Mouse (Mus musculus): ENCODE results near the gene Cend1.
A peak's percentile ranks its signal among the peaks of the same experiment; 100 is the strongest.

The Cend1 gene

DNA sequence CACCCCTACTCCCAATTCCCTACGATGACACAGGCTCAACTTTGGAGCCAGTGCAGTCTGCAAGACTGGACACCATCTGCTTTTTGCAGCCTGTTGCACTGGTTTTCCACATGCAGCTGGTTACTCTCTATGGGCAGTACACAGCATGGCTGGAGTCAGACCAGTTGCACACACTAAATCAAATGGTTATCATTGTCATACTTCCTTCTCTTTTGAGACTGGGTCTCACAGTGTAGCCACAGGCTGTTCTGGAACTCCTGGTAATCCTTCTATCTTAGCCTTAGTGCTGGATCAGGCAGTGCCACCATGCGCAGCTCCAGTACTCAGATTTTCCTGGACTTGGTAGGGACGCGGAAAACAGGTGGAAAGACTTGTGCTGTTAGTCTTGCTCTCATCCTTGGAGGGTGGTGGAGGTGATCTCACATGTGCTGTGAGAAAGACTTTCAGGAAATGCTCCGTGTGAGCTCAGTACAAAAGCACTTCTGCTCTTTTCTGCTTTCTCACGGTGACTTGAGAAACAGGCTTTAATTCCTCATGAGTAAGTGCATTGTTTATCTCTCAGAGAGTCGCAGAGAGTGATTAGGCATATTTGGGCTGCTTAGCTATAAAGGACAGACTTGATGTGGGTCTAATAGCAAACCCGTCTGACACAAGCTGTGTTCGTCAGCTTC lies 36.6 kb downstream of the Cend1 start:
- no peak for DNase-seq (ENCODE audit: low spot score)

DNA sequence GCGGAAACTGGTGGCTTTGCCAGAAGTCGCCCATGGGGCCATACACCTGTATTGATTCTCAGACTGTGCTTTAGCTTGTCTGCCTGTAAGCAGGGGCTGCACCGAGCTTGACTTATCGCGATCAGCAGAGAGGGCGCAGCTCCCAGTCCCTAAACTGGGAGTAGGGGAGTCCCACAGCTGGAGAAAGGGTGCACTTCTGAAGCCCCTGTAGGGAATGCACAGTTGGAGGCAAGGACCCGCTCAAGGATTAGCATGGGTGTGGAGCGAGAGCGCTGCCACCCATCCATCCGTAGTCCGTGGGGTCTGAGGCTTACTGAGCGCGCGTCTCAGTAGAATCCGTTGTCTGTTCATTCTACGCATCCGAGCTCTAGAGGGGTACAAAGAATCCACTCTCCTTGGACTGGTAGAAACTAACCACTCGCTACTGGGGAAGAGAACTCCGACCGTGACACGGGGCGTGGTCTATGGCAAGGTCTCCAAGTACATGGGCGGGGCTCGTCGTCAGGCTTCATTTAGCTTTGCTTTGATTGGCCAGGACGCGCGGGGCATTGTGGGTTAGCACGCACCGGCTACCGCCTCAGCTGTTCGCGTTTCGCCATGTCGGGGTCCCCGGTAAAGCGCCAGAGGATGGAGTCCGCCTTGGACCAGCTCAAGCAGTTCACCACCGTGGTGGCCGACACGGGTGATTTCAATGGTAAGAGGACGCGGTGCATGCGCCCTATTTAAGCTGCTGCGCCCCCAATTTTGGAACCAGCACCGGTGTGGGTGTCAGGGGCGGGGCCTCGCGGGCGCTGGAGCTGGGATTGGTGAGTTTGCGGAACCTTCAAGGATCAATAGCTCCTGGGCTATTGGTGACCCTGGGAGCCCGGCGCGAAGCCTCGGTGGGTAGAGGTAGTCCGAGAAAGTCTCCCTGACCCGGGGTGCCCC lies 37.4 kb downstream of the Cend1 start, which contains the start of gene Taldo1:
TSS of gene Taldo1 (plus strand) at position 575 of the 927 bp plus-strand sequence.
- DNase-seq (ENCODE audit: low spot score): peak; percentile 94

DNA sequence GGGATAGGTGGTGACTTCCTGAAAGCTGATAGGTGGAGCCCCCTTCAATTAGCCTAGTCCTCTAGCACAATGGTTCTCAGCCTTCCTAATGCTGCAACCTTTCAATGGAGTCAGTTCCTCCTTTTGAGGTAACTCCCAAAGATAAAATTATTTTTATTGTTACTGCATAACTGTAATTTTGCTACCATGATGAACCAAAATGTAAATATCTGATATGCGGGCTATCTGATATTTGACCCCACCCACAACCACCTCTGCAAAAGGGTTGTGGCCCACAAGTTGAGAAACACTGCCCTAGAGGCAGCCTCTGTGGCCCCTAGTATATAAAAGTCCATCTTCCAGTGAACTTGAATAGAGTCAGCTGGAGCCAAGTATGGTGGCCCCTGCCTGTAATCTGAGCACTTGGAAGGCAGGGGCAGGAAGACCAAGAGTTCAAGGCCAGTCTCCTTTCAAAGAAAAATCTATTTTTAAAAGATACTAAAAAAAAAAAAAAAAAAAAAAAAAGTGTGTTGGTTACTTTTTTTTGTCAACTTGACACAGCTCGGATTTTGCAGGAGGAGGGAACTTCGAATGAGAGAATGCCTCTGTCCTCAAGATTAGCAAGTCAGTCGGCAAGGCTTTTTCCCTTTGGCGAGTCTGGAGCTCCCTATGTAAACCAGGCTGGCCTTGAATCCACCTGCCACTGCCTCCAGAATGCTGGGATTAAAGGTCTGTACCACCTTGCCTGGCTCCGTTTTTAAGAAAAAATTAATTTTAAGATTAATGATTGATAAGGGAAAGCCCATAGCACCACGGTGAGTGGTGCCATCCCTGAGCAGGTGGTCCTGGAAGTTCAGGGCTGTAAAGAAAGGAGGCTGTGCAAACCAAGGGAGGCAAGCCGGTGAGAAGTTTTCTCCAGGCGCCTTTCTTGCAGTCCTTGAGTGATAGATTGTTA lies 38.7 kb downstream of the Cend1 start:
- DNase-seq (ENCODE audit: low spot score): no peak

DNA sequence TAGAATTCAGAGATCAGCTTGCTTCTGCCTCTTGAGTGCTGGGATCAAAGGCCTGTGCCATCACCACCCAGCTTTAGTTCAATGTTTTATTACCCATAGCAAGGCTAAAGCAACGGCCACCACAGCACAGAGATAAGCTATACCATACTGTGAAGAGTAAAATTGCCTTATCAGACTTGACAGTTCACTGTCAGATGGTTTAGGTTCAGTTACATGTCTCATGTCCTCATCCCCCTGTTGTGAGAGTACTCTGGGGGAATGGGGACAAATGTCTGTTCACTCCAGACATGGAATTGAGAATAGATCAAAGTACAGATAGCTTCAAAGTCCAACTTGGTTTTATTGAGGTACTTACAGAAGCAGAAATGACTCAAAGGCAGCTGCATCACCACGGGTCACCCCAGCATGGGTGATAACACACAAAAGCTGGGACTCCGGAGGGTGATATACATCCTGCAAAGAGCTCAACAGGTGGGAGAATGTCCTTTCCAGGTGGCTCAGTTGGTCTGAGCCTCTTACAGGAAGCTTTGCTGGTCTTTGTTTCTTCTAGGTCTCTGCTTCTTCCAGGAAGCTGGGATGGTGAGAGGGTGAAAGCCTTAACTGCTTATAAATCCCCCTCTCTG lies 40.7 kb downstream of the Cend1 start:
- no peak for DNase-seq (ENCODE audit: low spot score)

DNA sequence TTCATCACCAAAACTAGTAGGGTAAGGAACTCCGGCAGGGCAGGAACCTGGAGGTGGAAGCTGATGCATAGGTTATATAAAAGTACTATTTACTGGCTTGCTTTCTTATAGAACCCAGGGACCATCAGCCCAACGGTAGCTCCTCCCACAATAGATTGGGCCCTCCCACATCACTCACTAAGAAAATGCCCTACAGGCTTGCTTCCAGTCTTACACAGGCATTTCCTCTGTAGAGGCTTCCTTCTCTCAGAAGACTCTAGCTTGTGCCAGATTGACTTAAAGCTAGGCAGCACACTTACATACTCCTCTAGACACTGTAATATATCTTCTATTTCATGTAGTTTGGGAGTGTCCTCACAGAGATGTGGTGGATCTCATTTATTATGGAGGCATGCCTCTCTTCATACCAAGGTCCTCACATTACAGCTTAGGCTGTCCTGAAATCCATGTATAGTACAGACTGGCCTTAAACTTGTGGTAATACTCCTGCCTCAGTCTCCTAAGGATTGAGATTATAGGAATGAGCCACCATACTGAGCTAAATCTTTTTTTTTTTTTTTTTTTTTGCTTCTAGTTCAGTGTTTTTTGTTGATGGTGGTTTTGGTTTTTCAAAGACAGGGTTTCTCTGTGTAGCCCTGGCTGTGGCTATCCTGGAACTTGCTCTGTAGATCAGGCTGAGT lies 41.3 kb downstream of the Cend1 start:
- DNase-seq (ENCODE audit: low spot score): no peak

DNA sequence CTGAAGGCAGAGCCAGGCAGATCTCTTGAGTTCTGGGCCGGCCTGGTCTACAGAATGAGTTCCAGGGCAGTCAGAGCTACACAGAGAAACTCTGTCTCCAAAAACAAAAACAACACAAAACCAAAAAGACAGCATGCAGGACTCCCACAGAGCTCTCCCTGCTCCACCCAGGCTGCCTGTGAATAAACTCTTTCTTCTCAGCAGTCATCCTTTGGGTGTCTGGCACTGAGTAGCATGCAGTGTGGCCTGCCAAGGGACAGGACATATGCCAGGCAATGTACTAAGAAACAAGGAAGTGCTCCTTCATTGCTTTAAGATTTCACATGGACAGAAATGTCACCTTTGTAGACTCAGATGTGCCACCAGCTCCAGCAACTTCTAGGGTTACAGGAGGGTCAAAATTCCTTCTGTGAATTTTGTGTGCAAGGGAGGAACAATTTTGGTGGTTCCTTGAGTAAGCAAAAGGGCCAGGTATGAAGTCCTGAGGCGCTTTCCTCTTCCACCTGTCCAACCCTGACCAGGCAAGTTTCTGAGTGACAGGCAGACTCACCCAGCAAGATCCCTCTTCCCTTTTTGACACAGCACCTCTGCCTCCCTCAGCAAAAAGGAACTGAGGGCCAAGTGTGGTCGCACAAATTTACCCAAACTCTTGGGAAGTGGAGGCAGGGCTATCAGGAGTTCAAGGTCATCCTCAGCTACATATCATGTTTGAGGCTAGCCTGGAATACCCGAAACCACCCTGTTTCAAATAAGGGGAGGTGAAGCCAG lies 48.0 kb downstream of the Cend1 start:
- no peak for DNase-seq (ENCODE audit: low spot score)

DNA sequence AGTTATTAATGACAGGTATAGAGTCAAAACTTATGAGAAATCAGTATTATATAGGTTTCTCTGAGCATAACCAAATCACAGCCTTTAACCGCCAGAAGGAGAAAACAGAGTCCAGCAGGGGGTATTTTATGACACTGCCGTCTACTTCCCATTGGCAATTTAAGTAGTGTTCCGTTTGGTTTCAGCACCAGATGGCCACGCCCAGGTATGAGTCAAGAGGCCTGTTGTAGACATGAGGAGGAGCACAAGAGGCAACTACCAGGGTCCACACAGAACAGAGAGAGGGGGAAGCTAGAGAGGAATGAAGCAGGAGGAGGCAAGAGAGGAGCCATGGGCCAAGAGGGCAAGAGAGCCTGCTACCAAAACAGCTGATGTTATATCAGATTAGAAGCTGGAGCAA lies 49.7 kb downstream of the Cend1 start:
- DNase-seq (ENCODE audit: low spot score): no peak
